Mouse (Mus musculus) MEL (cell line): ENCODE results near the gene Elk4.
A peak's percentile ranks its signal among the peaks of the same experiment; 100 is the strongest.

Experiments
- CTCF ChIP-seq, 3 experiments: IDR thresholded peaks in 2 of 3; conservative IDR thresholded peaks in 1 of 3; 2 replicates each; pipeline ENCODE4 v1.5.1; 2011 to 2012; ENCODE audit warnings: low read length in 3 of 3, low read depth in 2 of 3, mild to moderate bottlenecking in 2 of 3, improper control_type of control experiment in 1 of 3, inconsistent platforms in 1 of 3, mixed read lengths in 1 of 3, moderate library complexity in 1 of 3; ENCODE audit not compliant: control insufficient read depth in 1 of 3, insufficient read depth in 1 of 3, poor library complexity in 1 of 3, severe bottlenecking in 1 of 3
- ETS1 ChIP-seq: IDR thresholded peaks from 2 replicates; pipeline ENCODE4 v1.6.1; 2012; ENCODE audit warnings: low read depth, mild to moderate bottlenecking, inconsistent platforms, low read length, improper control_type of control experiment, moderate library complexity
- MYC ChIP-seq: IDR thresholded peaks from 2 replicates; pipeline ENCODE4 v1.6.1; 2011; ENCODE audit warnings: low read depth, mild to moderate bottlenecking, low read length, improper control_type of control experiment, moderate library complexity
- POLR2A ChIP-seq, 2 experiments: IDR thresholded peaks; 2 replicates each; pipeline ENCODE4 v1.6.1; 2011 to 2012; ENCODE audit warnings: low read length in 2 of 2, mild to moderate bottlenecking in 2 of 2, control low read depth in 1 of 2, improper control_type of control experiment in 1 of 2, low read depth in 1 of 2, moderate library complexity in 1 of 2; ENCODE audit not compliant: control insufficient read depth in 1 of 2, insufficient read depth in 1 of 2, poor library complexity in 1 of 2
- RAD21 ChIP-seq: IDR thresholded peaks from 2 replicates; pipeline ENCODE4 v1.6.1; 2011; ENCODE audit warnings: mild to moderate bottlenecking, low read depth, low read length, improper control_type of control experiment
- ZNF384 ChIP-seq: IDR thresholded peaks from 2 replicates; pipeline ENCODE4 v1.6.1; 2012; ENCODE audit warnings: low read depth, mild to moderate bottlenecking, inconsistent platforms, low read length, improper control_type of control experiment

- TF ChIP-seq RAD21 = no peak
- no peak for TF ChIP-seq MYC
- TF ChIP-seq POLR2A (IDR thresholded peaks at IDR 0.05; ENCODE audit: control insufficient read depth in 1 of 2, insufficient read depth in 1 of 2, low read depth in 1 of 2, low read length in 2 of 2, poor library complexity in 1 of 2) = no peak
- peak in 1 of 3 experiments; percentile 21; a peak in 1 of 6 replicates for TF ChIP-seq CTCF (IDR thresholded peaks at IDR 0.05 in 2 of 3, conservative IDR thresholded peaks at IDR 0.05 in 1 of 3; ENCODE audit: control insufficient read depth in 1 of 3, insufficient read depth in 1 of 3, low read depth in 2 of 3, low read length in 3 of 3, poor library complexity in 1 of 3, severe bottlenecking in 1 of 3)
- TF ChIP-seq ZNF384 = no peak
- TF ChIP-seq ETS1 = no peak
Measured at GRCm38 (mm10) chr1:132067261-132068255, 60.2 kb downstream of the Elk4 start, which contains the start of gene Mfsd4a.
